Mouse (Mus musculus) cerebellum, adult 9-11 months (tissue): ENCODE measurements around the gene Ptpn6.

Experiments
- DNase-seq: peaks from one replicate; pipeline ENCODE4 v3.0.0; 2022

Ptpn6 gene

GRCm38 (mm10) chr6:124724472-124724871 is 14.0 kb downstream of the Ptpn6 start:
- no peak for DNase-seq

- DNase-seq = no peak
These were observed 15.0 kb downstream of the Ptpn6 start for GRCm38 (mm10) chr6:124723541-124723940.

- no peak for DNase-seq
These were observed 15.5 kb downstream of the Ptpn6 start for GRCm38 (mm10) chr6:124722876-124723473.

GRCm38 (mm10) chr6:124720904-124721303 is 17.6 kb downstream of the Ptpn6 start:
- DNase-seq = no peak

GRCm38 (mm10) chr6:124719354-124719978 is 19.0 kb downstream of the Ptpn6 start:
- DNase-seq = peak; percentile 4

GRCm38 (mm10) chr6:124718703-124719102 is 19.8 kb downstream of the Ptpn6 start:
- DNase-seq = peak; percentile 6

GRCm38 (mm10) chr6:124717968-124718367 is 20.5 kb downstream of the Ptpn6 start:
- DNase-seq = peak; percentile 22

GRCm38 (mm10) chr6:124716864-124717490 is 21.5 kb downstream of the Ptpn6 start:
- DNase-seq = peak; percentile 20

- DNase-seq = no peak
These were observed 25.6 kb downstream of the Ptpn6 start for GRCm38 (mm10) chr6:124712918-124713317.

GRCm38 (mm10) chr6:124711824-124712782 is 26.4 kb downstream of the Ptpn6 start, which contains the start of the genes Emg1 and Phb2:
Emg1 (minus strand) TSS chr6:124712178.
Phb2 (plus strand) TSS chr6:124712336.
- peak; percentile 97 for DNase-seq

GRCm38 (mm10) chr6:124708289-124708889 is 30.1 kb downstream of the Ptpn6 start:
- no peak for DNase-seq

- DNase-seq = no peak
These were observed 32.4 kb downstream of the Ptpn6 start for GRCm38 (mm10) chr6:124706061-124706627.

GRCm38 (mm10) chr6:124704417-124704816 is 34.1 kb downstream of the Ptpn6 start:
- no peak for DNase-seq

GRCm38 (mm10) chr6:124703789-124704188 is 34.7 kb downstream of the Ptpn6 start:
- no peak for DNase-seq

- peak; percentile 66 for DNase-seq
These were observed 35.8 kb downstream of the Ptpn6 start for GRCm38 (mm10) chr6:124702784-124703103.

GRCm38 (mm10) chr6:124702102-124702783 is 36.3 kb downstream of the Ptpn6 start:
- no peak for DNase-seq

GRCm38 (mm10) chr6:124701338-124701737 is 37.2 kb downstream of the Ptpn6 start:
- DNase-seq = no peak

- DNase-seq = peak; percentile 56
These were observed 38.4 kb downstream of the Ptpn6 start for GRCm38 (mm10) chr6:124699962-124700610.

- DNase-seq = peak; percentile 57
These were observed 39.1 kb downstream of the Ptpn6 start for GRCm38 (mm10) chr6:124699366-124699765.

GRCm38 (mm10) chr6:124698751-124699150 is 39.8 kb downstream of the Ptpn6 start:
- DNase-seq = no peak
